ENCODE assay signal across 8 mouse cellular contexts in the genomic region with DNA sequence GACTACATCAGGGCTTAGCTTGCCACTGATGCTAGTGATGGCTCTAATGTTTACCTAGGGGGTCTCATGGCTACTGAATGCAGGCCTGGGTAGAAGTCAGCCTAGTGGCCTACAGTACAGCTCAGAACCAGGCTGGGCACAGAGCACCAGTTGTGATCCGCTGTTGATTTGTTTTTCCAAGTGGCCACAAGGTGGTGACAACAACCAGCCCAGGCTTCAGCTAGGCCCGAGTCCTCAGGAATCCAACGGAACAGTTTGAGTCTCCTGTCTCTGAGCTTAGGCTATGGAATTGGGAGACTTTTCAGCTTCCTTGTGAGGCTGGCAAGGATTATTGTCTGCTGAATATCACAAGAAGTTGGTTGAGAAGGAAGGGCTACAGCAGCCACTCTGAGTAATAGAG. TPM values are rescaled to one million over a fixed set of nuclear protein-coding genes. Genes with fewer than 3 reads are reported as not detected.
A peak's percentile ranks its signal among the peaks of the same experiment; 100 is the strongest.
DNase-seq lines count a peak whose midpoint lies in the region.

No protein-coding gene starts in this region.

- DNase-seq in ovary, postnatal 36 days (ENCODE audit: low spot score), result peak; percentile 27
- DNase-seq in ovary, postnatal 10 days (ENCODE audit: low spot score), result no peak
- DNase-seq in cerebellum, adult 11-12 months, result peak; percentile 59
- peak; percentile 52 for DNase-seq in forelimb bud, embryonic 11.5 days (ENCODE audit: low read depth, low spot score)
- peak; percentile 25 for DNase-seq in induced T-regulatory cell, adult 2 months (ENCODE audit: low read depth)
- DNase-seq in left cerebral cortex, postnatal 4 days, result peak; percentile 41
- peak; percentile 39 for DNase-seq in retina, adult 2 months (ENCODE audit: low read depth, low spot score)
- no peak for DNase-seq in spleen, postnatal 14 days (ENCODE audit: low spot score in 2 of 2)

- intact Hi-C loops in left cerebral cortex, postnatal 4 days (cut with DNase I), result loop anchor here (10.0 kb wide), 1 partner anchor 228 kb away; no protein-coding TSS in a partner anchor

RNA-seq across cellular contexts. Expression of a gene that starts 3.1 kb away (rescaled TPM):
- 10 to 100 TPM; 43.4 to 45.2 TPM for total RNA-seq in left cerebral cortex, postnatal 4 days (2021)

Comparison
In these comparisons a context has a peak if more than half of its experiments do, and no peak if none do; other contexts are left out.
1. DNase-seq: peak in ovary, postnatal 36 days (single experiment), cerebellum, adult 11-12 months (single experiment), forelimb bud, embryonic 11.5 days (single experiment), induced T-regulatory cell, adult 2 months (single experiment), left cerebral cortex, postnatal 4 days (single experiment) and retina, adult 2 months (single experiment); none in ovary, postnatal 10 days (single experiment) and spleen, postnatal 14 days (0 of 2).